ENCODE assay signal across 8 mouse cellular contexts in genomic region chr4:129622803-129623535, GRCm38 (mm10). TPM values are rescaled to one million over a fixed set of nuclear protein-coding genes. Genes with fewer than 3 reads are reported as not detected.
DNase-seq lines count a peak whose midpoint lies in the region; ATAC-seq and TF ChIP-seq lines count a peak whose summit lies in the region.

No protein-coding gene starts in this region.

- H3K9me3 ChIP-seq in heart, embryonic 14.5 days (ENCODE audit: control insufficient read depth, low read length), result no peaks in the 10 kb centered on the region
- no peaks in the 10 kb centered on the region for H3K9me3 ChIP-seq in forebrain, postnatal 0 days (ENCODE audit: low read length)

- H3K36me3 ChIP-seq in heart, embryonic 14.5 days (ENCODE audit: control insufficient read depth, insufficient read depth, low read length), result peaks cover 28% of the 10 kb centered on the region
- H3K36me3 ChIP-seq in forebrain, postnatal 0 days (ENCODE audit: insufficient read depth), result peaks cover 22% of the 10 kb centered on the region
- peaks cover 11% of the 10 kb centered on the region; the same call in 1 of the 2 replicates for H3K36me3 ChIP-seq in macrophage (ENCODE audit: inconsistent target)

- H3K4me2 ChIP-seq in heart, embryonic 14.5 days (ENCODE audit: low read length), result peak overlapping the region; percentile 81
- peak overlapping the region; percentile 88 for H3K4me2 ChIP-seq in forebrain, postnatal 0 days (ENCODE audit: low read depth)

- H3K4me1 ChIP-seq in heart, embryonic 14.5 days (ENCODE audit: control insufficient read depth in 2 of 2, insufficient read depth in 2 of 2, low read length in 2 of 2), result peaks cover 21 to 26% of the 10 kb centered on the region in 2 experiments; a peak in 3 of 4 replicates
- H3K4me1 ChIP-seq in bone marrow macrophage, adult 2 months (ENCODE audit: control insufficient read depth, insufficient read depth, low read length), result peaks cover 25% of the 10 kb centered on the region
- H3K4me1 ChIP-seq in forebrain, postnatal 0 days (ENCODE audit: insufficient read depth), result peaks cover 28% of the 10 kb centered on the region

- WGBS in heart, embryonic 14.5 days, result 12% methylated on average over 8 of the region's 8 CpGs
- WGBS in forebrain, postnatal 0 days, result 16% methylated on average over 8 of the region's 8 CpGs
- 35% methylated on average over 5 of the region's 8 CpGs for WGBS in macrophage (ENCODE audit: missing documents)

- TF ChIP-seq CTCF in bone marrow macrophage, adult 2 months (IDR thresholded peaks at IDR 0.05; ENCODE audit: low read depth, low read length), result no peak
- TF ChIP-seq CTCF in forebrain, postnatal 0 days (IDR thresholded peaks at IDR 0.05; ENCODE audit: low read depth), result no peak

- TF ChIP-seq POLR2A in bone marrow macrophage, adult 2 months (IDR thresholded peaks at IDR 0.05; ENCODE audit: borderline replicate concordance, low read depth, low read length), result no peak

- peak overlapping the region; percentile 65 to 82 for H3K4me3 ChIP-seq in heart, embryonic 14.5 days (ENCODE audit: control insufficient read depth in 1 of 2, insufficient read depth in 1 of 2, low read depth in 1 of 2, low read length in 2 of 2)
- peak overlapping the region; percentile 83 for H3K4me3 ChIP-seq in bone marrow macrophage, adult 2 months (ENCODE audit: insufficient read depth, low read length)
- peak overlapping the region; percentile 66 for H3K4me3 ChIP-seq in forebrain, postnatal 0 days (ENCODE audit: low read depth, low read length)
- peak overlapping the region; percentile 89 for H3K4me3 ChIP-seq in macrophage (ENCODE audit: inconsistent target)

- peak overlapping the region; percentile 78 for H3K9ac ChIP-seq in heart, embryonic 14.5 days (ENCODE audit: low read length)
- peak overlapping the region; percentile 93 for H3K9ac ChIP-seq in forebrain, postnatal 0 days

- peaks cover 24% of the 10 kb centered on the region for H3K79me2 ChIP-seq in macrophage (ENCODE audit: inconsistent target)

- DNase-seq in heart, postnatal 10 days, result no peak
- peak; percentile 20 for DNase-seq in forebrain, postnatal 0 days
- DNase-seq in layer of hippocampus, postnatal 10 days (ENCODE audit: low spot score in 2 of 2), result no peak
- DNase-seq in gastrocnemius, postnatal 25 days, result no peak

- intact Hi-C loops in heart, postnatal 10 days (cut with DNase I), result no loop called here

- no peaks in the 10 kb centered on the region for H3K27me3 ChIP-seq in heart, embryonic 14.5 days (ENCODE audit: control insufficient read depth, insufficient read depth, low read length)
- no peaks in the 10 kb centered on the region for H3K27me3 ChIP-seq in forebrain, postnatal 0 days (ENCODE audit: insufficient read depth, low read length)

- peak overlapping the region in 1 of 2 experiments; percentile 89; a peak in 2 of 4 replicates for H3K27ac ChIP-seq in heart, embryonic 14.5 days (replicated peaks in 1 of 2; ENCODE audit: control insufficient read depth in 1 of 2, insufficient read depth in 1 of 2, low read depth in 2 of 2, low read length in 2 of 2)
- no peak overlapping the region for H3K27ac ChIP-seq in bone marrow macrophage, adult 2 months (ENCODE audit: insufficient read depth, low read depth, low read length)
- peak overlapping the region; percentile 98 for H3K27ac ChIP-seq in forebrain, postnatal 0 days (ENCODE audit: low read depth, low read length)
- peak overlapping the region; percentile 90 for H3K27ac ChIP-seq in macrophage

- ATAC-seq in heart, embryonic 14.5 days (ENCODE audit: insufficient number of reproducible peaks, insufficient read depth, low FRiP score, low read depth), result no peak
- no peak for ATAC-seq in forebrain, postnatal 0 days
- ATAC-seq in inflammation-experienced regulatory T-cells, adult 6 months, result no peak

RNA-seq across cellular contexts. Expression of gene Ccdc28b, which starts 0.8 kb away (rescaled TPM):
- polyA plus RNA-seq in heart, embryonic 14.5 days (2014; fragmentation: Nextera tagmentation; extraction: Ambion mirVana), result 49.8 and 53.3 TPM in 2 replicates
- 10 to 100 TPM; 35.0 to 41.0 TPM for total RNA-seq in heart, postnatal 10 days (2021)
- polyA plus RNA-seq in bone marrow macrophage, adult 2 months (2012; ENCODE audit: insufficient read depth, insufficient read length, missing spikeins), result 39.0 and 42.3 TPM in 2 replicates
- total RNA-seq in forebrain, postnatal 0 days (2014; rRNA removed), result 89.2 and 120 TPM in 2 replicates
- polyA plus RNA-seq in forebrain, postnatal 0 days (2015; fragmentation: Nextera tagmentation; extraction: Ambion mirVana), result 144 and 146 TPM in 2 replicates
- total RNA-seq in macrophage (2018; cell fraction: chromatin; rRNA removed), result 10 to 100 TPM in 19 of 26 experiments, 1 to 10 TPM in 7; 4.0 to 65.0 (median 29.8) TPM
- total RNA-seq in macrophage (2018; cell fraction: cytosol; rRNA removed), result 10 to 100 TPM in 21 of 26 experiments, 1 to 10 TPM in 5; 2.6 to 21.6 (median 14.1) TPM
- total RNA-seq in macrophage (2018; cell fraction: nucleus; rRNA removed), result 10 to 100 TPM in 22 of 26 experiments, 1 to 10 TPM in 4; 3.8 to 61.2 (median 22.1) TPM
- polyA plus RNA-seq in macrophage (2018), result 12.7 to 15.3 TPM (median 14.1 TPM) in 3 replicates
- total RNA-seq in layer of hippocampus, postnatal 10 days (2021), result 100 to 1,000 TPM; 123 to 140 TPM
- 10 to 100 TPM; 30.5 to 54.0 (median 35.4) TPM for polyA plus RNA-seq in inflammation-experienced regulatory T-cells, adult 6 months (2017; shearing (Covaris generic))
- total RNA-seq in gastrocnemius, postnatal 25 days (2021), result 10 to 100 TPM; 52.4 to 59.8 TPM

RNA-seq across cellular contexts. Expression of gene Iqcc, which starts 4.1 kb away (rescaled TPM):
- 24.1 and 25.1 TPM in 2 replicates for polyA plus RNA-seq in heart, embryonic 14.5 days (2014; fragmentation: Nextera tagmentation; extraction: Ambion mirVana)
- total RNA-seq in heart, postnatal 10 days (2021), result 10 to 100 TPM; 13.1 to 18.2 TPM
- 13.6 and 14.0 TPM in 2 replicates for polyA plus RNA-seq in bone marrow macrophage, adult 2 months (2012; ENCODE audit: insufficient read depth, insufficient read length, missing spikeins)
- 25.9 and 31.5 TPM in 2 replicates for total RNA-seq in forebrain, postnatal 0 days (2014; rRNA removed)
- 21.4 and 24.7 TPM in 2 replicates for polyA plus RNA-seq in forebrain, postnatal 0 days (2015; fragmentation: Nextera tagmentation; extraction: Ambion mirVana)
- total RNA-seq in macrophage (2018; cell fraction: chromatin; rRNA removed), result 10 to 100 TPM in 17 of 26 experiments, 1 to 10 TPM in 9; 1.5 to 46.4 (median 12.4) TPM
- 10 to 100 TPM in 6 of 26 experiments, 1 to 10 TPM in 20; 4.3 to 12.2 (median 8.5) TPM for total RNA-seq in macrophage (2018; cell fraction: cytosol; rRNA removed)
- 10 to 100 TPM in 15 of 26 experiments, 1 to 10 TPM in 11; 1.4 to 52.9 (median 12.5) TPM for total RNA-seq in macrophage (2018; cell fraction: nucleus; rRNA removed)
- polyA plus RNA-seq in macrophage (2018), result 7.5 to 12.3 TPM (median 8.9 TPM) in 3 replicates
- 10 to 100 TPM; 27.5 to 27.6 TPM for total RNA-seq in layer of hippocampus, postnatal 10 days (2021)
- polyA plus RNA-seq in inflammation-experienced regulatory T-cells, adult 6 months (2017; shearing (Covaris generic)), result 10 to 100 TPM; 45.5 to 63.3 (median 53.1) TPM
- 10 to 100 TPM in 1 of 2 experiments, 1 to 10 TPM in 1; 8.1 to 11.1 TPM for total RNA-seq in gastrocnemius, postnatal 25 days (2021)

RNA-seq across cellular contexts. Expression of gene Dcdc2b, which starts 8.9 kb away (rescaled TPM):
- 1.1 and 2.6 TPM in 2 replicates for polyA plus RNA-seq in heart, embryonic 14.5 days (2014; fragmentation: Nextera tagmentation; extraction: Ambion mirVana)
- under 1 TPM; 0.52 to 0.84 TPM for total RNA-seq in heart, postnatal 10 days (2021)
- polyA plus RNA-seq in bone marrow macrophage, adult 2 months (2012; ENCODE audit: insufficient read depth, insufficient read length, missing spikeins), result 1.8 and 2.3 TPM in 2 replicates
- total RNA-seq in forebrain, postnatal 0 days (2014; rRNA removed), result 3.0 TPM in 1 of 2 replicates, not detected in the other
- polyA plus RNA-seq in forebrain, postnatal 0 days (2015; fragmentation: Nextera tagmentation; extraction: Ambion mirVana), result 3.6 and 4.5 TPM in 2 replicates
- total RNA-seq in macrophage (2018; cell fraction: chromatin; rRNA removed), result 10 to 100 TPM in 4 of 26 experiments, 1 to 10 TPM in 17, not detected in 5; 1.3 to 16.5 (median 5.5) TPM
- 1 to 10 TPM in 2 of 26 experiments, under 1 TPM in 14, not detected in 10; 0.19 to 1.4 (median 0.62) TPM for total RNA-seq in macrophage (2018; cell fraction: cytosol; rRNA removed)
- 10 to 100 TPM in 1 of 26 experiments, 1 to 10 TPM in 18, not detected in 7; 1.1 to 15.7 (median 3.5) TPM for total RNA-seq in macrophage (2018; cell fraction: nucleus; rRNA removed)
- polyA plus RNA-seq in macrophage (2018), result 0.47 to 0.77 TPM in 2 of 3 replicates, not detected in the other
- 1 to 10 TPM; 3.1 to 5.3 TPM for total RNA-seq in layer of hippocampus, postnatal 10 days (2021)
- polyA plus RNA-seq in inflammation-experienced regulatory T-cells, adult 6 months (2017; shearing (Covaris generic)), result 1 to 10 TPM; 2.1 to 5.3 (median 4.3) TPM
- total RNA-seq in gastrocnemius, postnatal 25 days (2021), result 1 to 10 TPM in 1 of 2 experiments, under 1 TPM in 1; 0.77 to 1.2 TPM

RNA-seq across cellular contexts. Expression of gene Txlna, which starts 17.9 kb away (rescaled TPM):
- polyA plus RNA-seq in heart, embryonic 14.5 days (2014; fragmentation: Nextera tagmentation; extraction: Ambion mirVana), result 51.5 and 56.4 TPM in 2 replicates
- total RNA-seq in heart, postnatal 10 days (2021), result 10 to 100 TPM; 34.1 to 39.7 TPM
- 39.8 and 45.7 TPM in 2 replicates for polyA plus RNA-seq in bone marrow macrophage, adult 2 months (2012; ENCODE audit: insufficient read depth, insufficient read length, missing spikeins)
- total RNA-seq in forebrain, postnatal 0 days (2014; rRNA removed), result 39.1 and 45.0 TPM in 2 replicates
- polyA plus RNA-seq in forebrain, postnatal 0 days (2015; fragmentation: Nextera tagmentation; extraction: Ambion mirVana), result 22.4 and 28.4 TPM in 2 replicates
- 100 to 1,000 TPM in 1 of 26 experiments, 10 to 100 TPM in 25; 23.0 to 105 (median 64.1) TPM for total RNA-seq in macrophage (2018; cell fraction: chromatin; rRNA removed)
- total RNA-seq in macrophage (2018; cell fraction: cytosol; rRNA removed), result 10 to 100 TPM; 21.3 to 64.8 (median 40.1) TPM
- total RNA-seq in macrophage (2018; cell fraction: nucleus; rRNA removed), result 10 to 100 TPM; 16.7 to 69.6 (median 45.1) TPM
- polyA plus RNA-seq in macrophage (2018), result 34.1 to 39.3 TPM (median 37.5 TPM) in 3 replicates
- total RNA-seq in layer of hippocampus, postnatal 10 days (2021), result 10 to 100 TPM; 41.4 to 46.8 TPM
- 10 to 100 TPM; 17.1 to 26.8 (median 21.4) TPM for polyA plus RNA-seq in inflammation-experienced regulatory T-cells, adult 6 months (2017; shearing (Covaris generic))
- total RNA-seq in gastrocnemius, postnatal 25 days (2021), result 10 to 100 TPM; 18.0 to 19.4 TPM

RNA-seq across cellular contexts. Expression of gene Tmem234, which starts 22.5 kb away (rescaled TPM):
- 158 and 179 TPM in 2 replicates for polyA plus RNA-seq in heart, embryonic 14.5 days (2014; fragmentation: Nextera tagmentation; extraction: Ambion mirVana)
- 10 to 100 TPM; 61.7 to 63.5 TPM for total RNA-seq in heart, postnatal 10 days (2021)
- 137 and 140 TPM in 2 replicates for polyA plus RNA-seq in bone marrow macrophage, adult 2 months (2012; ENCODE audit: insufficient read depth, insufficient read length, missing spikeins)
- 151 and 155 TPM in 2 replicates for total RNA-seq in forebrain, postnatal 0 days (2014; rRNA removed)
- polyA plus RNA-seq in forebrain, postnatal 0 days (2015; fragmentation: Nextera tagmentation; extraction: Ambion mirVana), result 215 and 218 TPM in 2 replicates
- total RNA-seq in macrophage (2018; cell fraction: chromatin; rRNA removed), result 100 to 1,000 TPM in 25 of 26 experiments, 10 to 100 TPM in 1; 95.8 to 254 (median 178) TPM
- total RNA-seq in macrophage (2018; cell fraction: cytosol; rRNA removed), result 100 to 1,000 TPM in 24 of 26 experiments, 10 to 100 TPM in 2; 91.8 to 141 (median 126) TPM
- total RNA-seq in macrophage (2018; cell fraction: nucleus; rRNA removed), result 100 to 1,000 TPM in 20 of 26 experiments, 10 to 100 TPM in 6; 81.0 to 181 (median 117) TPM
- 91.3 to 152 TPM (median 129 TPM) in 3 replicates for polyA plus RNA-seq in macrophage (2018)
- 10 to 100 TPM; 95.6 to 99.1 TPM for total RNA-seq in layer of hippocampus, postnatal 10 days (2021)
- 100 to 1,000 TPM; 283 to 327 (median 313) TPM for polyA plus RNA-seq in inflammation-experienced regulatory T-cells, adult 6 months (2017; shearing (Covaris generic))
- 10 to 100 TPM; 30.5 to 32.3 TPM for total RNA-seq in gastrocnemius, postnatal 25 days (2021)
